Mouse (Mus musculus): ENCODE data around the gene Ebf1.

Gene Ebf1

DNA sequence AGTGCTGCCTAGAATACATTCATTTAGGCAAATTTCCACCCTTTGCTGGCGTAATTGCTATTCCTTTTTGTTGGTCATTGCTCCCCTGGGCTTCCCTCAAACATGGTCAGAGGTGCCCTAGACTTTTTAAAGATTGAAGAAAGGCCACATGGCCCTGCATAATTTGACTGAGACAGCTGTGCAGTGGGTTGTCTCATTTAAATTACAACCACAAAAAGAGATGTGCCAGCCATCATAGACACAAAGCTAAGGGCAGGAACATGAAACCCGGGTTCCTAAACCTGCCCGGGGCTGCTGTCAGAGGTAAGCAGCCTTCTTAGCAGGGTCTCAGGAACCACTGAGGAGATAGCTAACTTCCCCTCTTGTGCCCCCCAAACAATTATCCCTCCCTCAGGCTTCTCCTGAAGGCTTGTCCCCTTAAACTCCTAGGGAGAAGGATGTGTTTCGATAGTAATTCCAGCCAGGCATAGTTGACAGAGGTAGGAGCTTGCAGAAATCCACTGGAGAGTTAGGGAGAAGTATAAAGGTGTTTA lies 46.6 kb downstream of the Ebf1 start:
- no peak for DNase-seq (ENCODE audit: low spot score)

GRCm38 (mm10) chr11:44665156-44665682 lies 48.1 kb downstream of the Ebf1 start:
- peak; percentile 51 for DNase-seq (ENCODE audit: low spot score)

DNA sequence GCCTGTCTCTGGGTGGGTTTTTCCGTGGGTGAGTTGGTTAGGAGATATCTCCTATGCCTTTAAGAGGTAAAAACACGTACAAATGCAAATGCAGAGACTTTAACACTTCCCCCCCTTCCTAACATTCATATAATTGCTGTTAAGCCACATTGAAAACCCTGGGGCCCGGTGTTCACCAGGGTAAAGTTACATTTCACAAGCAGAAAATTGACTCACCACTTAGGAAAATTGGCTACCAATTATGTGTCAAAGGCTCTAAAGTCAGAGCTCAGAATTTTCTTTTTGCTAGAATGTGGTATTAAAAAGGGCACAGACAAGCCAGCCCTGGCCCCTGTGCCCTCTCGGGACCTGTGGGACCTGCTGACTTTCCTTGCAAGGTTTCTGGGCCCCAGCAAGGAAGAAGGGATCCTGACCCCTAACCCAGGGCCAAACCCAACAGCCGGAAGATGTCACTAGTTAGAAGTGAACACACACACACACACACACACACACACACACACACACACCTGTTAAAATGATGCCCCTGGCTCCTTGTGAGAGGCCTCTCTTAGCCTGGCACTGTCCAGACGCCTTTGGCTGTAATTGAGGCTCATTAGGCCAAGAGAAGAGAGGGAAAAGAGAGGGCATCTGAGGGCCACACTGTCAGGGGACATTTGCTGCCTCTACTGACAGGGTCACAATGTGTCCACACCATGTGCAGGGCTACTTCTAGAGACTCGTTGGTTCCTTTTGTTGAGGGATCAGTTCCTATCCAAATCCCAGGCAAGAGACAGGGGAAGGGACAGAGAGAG lies 48.8 kb downstream of the Ebf1 start:
- DNase-seq (ENCODE audit: low spot score) = no peak

DNA sequence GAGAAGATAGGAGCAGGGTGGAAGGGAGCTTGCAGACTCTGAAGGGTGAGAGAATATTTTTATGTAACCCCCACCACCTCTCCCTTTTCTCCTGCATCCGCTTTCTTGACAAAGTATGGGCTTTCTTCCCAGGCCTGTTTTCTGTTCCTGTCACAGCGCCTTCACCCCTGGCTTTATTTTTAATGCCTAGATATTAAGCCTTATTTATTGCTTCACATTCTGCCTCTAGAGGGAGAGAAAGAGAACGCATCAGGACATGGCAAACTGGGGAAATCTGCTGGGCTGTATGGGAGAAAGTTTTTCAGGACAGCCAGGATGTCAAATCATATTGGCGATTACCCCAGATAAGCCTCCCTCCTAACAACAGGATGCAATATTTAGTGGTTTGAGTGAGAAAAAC lies 49.6 kb downstream of the Ebf1 start:
- no peak for DNase-seq (ENCODE audit: low spot score)

DNA sequence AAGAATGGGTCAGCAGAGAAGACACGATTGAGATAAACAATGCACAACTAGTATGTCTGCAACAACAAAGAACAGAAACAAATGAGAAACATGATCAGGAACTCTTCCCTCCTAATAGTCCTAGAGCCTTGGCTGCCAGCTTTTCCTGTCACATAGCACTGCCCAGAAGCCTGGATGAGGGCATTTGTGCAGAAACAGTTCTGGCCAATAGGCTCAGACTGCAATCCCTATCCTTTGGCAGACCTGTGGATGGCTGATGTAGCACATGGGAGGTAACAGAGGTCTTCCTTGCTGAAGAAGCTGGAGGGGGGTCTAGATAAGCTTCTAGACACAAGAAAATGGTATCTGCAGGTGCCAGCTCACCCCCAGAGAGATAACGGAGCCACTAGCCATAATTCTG lies 64.2 kb downstream of the Ebf1 start:
- DNase-seq (ENCODE audit: low spot score) = no peak

DNA sequence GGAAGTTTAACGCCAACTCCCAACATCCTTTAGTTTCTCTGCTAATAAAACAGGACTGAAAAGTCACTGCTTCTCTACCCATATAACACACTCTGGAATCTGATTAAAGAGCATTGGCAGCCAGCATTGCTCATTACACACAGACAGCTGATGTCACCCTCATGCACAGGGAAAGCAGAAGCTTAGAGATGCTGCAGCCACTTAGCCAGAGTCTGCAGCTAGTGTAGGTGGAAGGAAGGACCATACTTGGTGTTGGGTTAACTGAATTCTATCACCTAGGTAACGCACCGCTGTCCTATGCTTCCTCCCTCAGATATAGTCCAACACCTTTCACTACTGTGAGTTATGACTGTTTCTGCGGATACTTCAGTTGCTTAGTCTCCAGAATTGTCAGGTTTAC lies 64.9 kb downstream of the Ebf1 start:
- no peak for DNase-seq (ENCODE audit: low spot score)

DNA sequence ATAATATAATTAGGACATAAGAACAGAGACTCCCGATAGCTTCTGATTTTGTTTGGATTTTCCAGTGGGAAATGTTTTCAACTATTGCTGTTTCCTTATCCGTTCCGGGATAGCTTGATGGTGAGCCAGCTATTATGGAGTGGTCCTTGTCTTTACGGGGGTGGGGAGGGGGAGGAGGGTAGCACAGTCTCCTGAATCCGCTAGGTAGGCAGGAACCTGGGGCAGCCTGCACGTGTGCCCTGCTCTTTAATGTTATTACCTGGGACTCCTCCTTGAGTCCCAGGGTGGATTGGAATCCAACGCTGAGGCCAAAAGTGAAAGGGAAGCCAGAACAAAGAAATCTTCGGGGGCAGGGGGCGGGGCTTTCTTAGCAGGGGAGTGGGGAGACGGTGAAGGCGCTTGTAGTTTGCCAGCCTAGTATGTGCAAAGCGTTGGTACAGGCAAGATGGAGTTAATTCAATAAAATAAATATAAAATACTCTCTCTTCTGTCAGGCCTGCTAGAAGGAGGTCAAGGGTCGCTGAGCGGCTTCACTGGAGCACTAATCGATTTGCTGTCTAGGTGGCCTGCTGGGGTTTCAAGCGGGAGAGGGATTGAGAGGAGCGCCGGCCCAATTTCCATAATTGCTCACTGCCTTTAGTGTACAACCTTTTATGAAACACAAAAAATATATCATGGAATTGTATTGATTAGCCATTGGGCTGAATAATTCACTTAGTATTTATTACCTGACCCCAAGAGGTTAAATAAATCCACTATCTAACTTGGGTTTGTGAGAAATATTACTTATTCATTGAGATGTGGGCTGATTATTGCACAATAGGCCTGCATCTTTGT lies 65.8 kb downstream of the Ebf1 start:
- DNase-seq (ENCODE audit: low spot score) = no peak

GRCm38 (mm10) chr11:44684486-44685076 lies 67.5 kb downstream of the Ebf1 start:
- no peak for DNase-seq (ENCODE audit: low spot score)

- no peak for DNase-seq (ENCODE audit: low spot score)
These were observed 68.0 kb downstream of the Ebf1 start for GRCm38 (mm10) chr11:44685129-44685528.

DNA sequence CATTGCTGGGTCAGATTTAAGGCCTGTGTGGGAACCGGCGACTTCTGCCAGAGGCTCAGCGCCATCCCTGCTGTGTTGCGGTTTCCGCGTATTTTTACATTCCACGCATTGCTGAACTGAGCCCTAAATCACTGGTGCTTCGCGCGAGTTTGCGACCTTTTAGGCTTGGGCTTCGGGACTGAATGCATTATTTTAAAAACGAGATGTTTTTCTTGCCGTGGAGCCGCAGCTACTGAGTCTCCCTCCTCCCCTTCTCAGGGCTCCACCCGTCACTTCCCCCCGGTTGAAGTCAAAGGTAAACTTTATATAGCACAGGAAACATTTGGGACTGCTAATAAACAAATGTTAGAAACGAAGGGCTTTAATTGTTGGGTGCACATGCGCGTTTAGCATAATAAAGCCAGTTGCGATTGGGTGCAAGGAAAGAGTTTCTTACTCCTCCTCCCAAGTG lies 68.8 kb downstream of the Ebf1 start:
- DNase-seq (ENCODE audit: low spot score) = no peak

- no peak for DNase-seq (ENCODE audit: low spot score)
These were observed 69.3 kb downstream of the Ebf1 start for GRCm38 (mm10) chr11:44686378-44686777.

GRCm38 (mm10) chr11:44688542-44688941 lies 71.4 kb downstream of the Ebf1 start:
- no peak for DNase-seq (ENCODE audit: low spot score)

DNA sequence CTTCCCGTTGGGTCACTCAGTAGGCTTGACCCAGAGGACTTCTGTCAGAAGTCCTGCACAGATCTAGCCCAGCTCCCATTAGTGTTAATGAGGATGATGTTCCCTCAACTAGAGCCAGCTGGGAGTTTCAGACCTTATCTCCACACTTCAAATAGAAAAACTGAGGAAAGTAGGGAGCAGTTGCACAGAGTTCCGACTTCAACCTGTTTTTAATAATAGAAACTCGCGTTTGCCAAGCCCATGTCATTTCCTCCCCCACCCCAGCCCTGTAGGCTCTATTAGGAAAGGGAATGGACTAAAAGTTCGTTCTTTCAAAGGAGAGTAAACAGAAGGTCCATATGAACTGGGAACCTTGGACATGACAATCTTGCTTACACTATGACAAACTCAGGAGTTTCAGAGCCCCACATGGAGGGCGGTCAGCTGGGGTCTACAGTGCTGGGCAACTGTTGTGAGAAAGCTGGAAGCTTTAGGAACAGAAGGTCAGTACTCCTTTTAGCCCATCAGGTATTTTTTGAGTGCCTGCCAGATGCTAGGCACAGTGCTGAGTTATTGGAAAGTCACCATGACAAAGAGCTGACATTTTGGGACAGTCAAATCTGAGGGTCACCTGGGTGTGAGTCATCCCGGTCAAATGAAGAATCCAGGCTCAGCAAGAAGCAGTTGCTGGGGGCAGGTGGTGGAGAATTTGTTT lies 72.6 kb downstream of the Ebf1 start:
- no peak for DNase-seq (ENCODE audit: low spot score)

DNA sequence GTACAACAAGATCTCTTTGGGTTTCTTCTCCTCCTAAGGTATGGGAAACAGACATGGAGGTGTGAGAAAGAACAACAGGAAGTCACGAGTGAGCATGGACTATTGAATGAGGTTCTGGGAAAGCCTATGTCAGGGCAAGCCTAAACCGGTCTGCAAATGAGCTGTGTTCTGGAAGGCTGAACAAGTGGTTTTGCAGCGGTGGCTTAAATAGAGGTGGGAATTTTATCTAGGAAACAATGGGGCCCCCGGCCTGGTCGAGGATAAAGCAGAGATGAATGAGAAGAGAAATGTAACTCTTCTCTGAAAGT lies 73.1 kb downstream of the Ebf1 start:
- no peak for DNase-seq (ENCODE audit: low spot score)

GRCm38 (mm10) chr11:44695416-44695815 lies 78.3 kb downstream of the Ebf1 start:
- no peak for DNase-seq (ENCODE audit: low spot score)

DNA sequence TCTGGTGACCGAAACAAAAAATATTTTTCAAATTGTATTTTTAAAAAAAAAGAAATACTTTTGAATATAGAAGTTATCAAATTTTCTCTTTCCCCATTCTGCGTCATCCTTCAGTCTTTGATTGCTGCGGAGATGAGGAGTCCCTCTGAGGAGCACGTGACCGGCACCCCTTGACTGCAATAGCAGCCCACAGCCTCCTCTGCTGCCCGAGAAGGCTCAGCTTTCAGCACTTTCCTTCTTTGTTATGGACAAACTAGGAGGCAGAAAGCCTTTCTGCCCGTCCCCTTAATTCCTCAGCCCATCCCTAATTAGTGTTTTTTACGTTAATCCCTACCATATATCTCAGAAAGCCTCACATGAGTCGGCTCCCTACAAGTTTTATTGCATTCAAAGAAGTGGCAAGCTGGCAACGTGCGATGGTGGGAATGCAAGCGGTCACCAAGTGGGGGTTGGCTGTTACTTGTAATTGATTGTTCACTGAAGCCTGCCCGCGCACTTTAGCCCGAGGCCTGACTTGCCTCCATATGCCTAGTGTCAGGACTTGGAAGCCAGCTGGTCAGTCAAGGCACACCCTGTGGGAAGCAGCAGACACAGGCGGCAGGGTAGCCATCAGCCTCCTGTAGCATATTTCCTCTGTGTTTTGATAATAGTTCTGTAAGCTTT lies 79.6 kb downstream of the Ebf1 start:
- no peak for DNase-seq (ENCODE audit: low spot score)

DNA sequence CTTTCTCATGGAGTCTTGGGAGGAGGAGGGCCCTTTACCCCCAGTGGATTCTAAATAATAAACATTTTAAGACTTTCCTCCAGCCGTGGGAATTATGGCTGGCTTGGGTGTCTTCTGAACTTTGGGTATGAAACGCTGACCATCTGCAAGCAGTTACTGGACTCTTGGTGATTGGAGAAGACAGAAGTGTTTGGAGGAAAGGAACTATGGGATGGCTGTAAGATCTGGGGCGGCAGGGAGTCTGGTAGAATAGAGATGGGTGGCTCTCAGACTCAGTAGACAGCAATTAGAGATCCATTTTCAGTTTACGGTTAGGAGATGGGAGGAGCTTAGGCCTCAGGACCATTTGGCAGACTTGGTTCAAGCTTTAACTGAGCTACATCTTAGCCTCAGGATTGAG lies 83.1 kb downstream of the Ebf1 start:
- DNase-seq (ENCODE audit: low spot score) = no peak

DNA sequence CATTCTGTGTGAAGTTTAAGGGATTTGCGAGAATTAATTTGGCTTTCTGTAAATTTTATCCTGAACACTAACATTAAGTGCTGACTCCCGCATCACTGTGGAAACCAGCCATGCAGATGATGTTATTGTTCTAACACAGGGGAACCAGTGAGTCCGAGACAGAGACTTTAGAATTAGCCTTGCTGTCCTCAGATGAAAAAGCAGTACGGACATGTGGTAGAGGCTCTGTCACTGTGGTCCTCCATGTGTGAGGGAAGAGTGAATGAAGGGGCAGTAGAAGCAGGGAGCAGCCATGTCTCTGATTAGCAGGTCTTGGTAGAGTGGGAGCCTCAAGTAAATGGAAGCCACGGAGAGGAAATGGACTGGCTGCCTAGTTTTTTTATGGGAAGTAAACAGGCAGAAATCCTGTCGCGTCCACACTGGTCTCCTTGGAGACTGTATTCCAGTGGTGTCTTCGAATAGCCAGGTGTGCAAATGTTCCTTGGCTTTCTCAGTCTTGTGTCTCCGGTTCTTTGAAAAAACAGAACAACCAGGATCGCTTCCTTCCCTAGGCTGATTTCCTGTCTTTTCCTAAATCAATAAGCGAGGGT lies 84.2 kb downstream of the Ebf1 start:
- no peak for DNase-seq (ENCODE audit: low spot score)

GRCm38 (mm10) chr11:44701864-44702263 lies 84.7 kb downstream of the Ebf1 start:
- no peak for DNase-seq (ENCODE audit: low spot score)

GRCm38 (mm10) chr11:44702716-44703486 lies 85.8 kb downstream of the Ebf1 start:
- DNase-seq (ENCODE audit: low spot score) = no peak

All from testis, postnatal 10 days (tissue).